Mouse (Mus musculus): ENCODE measurements around the gene Chmp1a. TPM values are rescaled to one million over a fixed set of nuclear protein-coding genes. Genes with fewer than 3 reads are reported as not detected.
"Not testable (repeated sequence)": the region's sequence is repeated elsewhere in the genome, so short reads cannot be mapped to it uniquely, and the experiment has no call there.

Chmp1a gene
- polyA plus RNA-seq, 1 experiment from 2014 or later = 153 TPM

GRCm38 (mm10) chr8:123234918-123235519, 22.5 kb upstream of the Chmp1a start:
- H3K36me3 ChIP-seq (ENCODE audit: control insufficient read depth, insufficient read depth, low read length) = no peaks in the 10 kb centered on the region
- DNase-seq (ENCODE audit: low spot score) (no peak), ATAC-seq (ENCODE audit: low FRiP score, low TSS enrichment) (no peak)
- TF ChIP-seq EP300 (optimal IDR thresholded peaks at IDR 0.05) = no peak
- TF ChIP-seq CTCF (IDR thresholded peaks at IDR 0.05; ENCODE audit: low read depth) = no peak
- H3K4me1 ChIP-seq (replicated peaks; ENCODE audit: control insufficient read depth, insufficient read depth) = peaks cover 6% of the 10 kb centered on the region
- H3K9ac ChIP-seq (ENCODE audit: low read length) = peak overlapping the region; percentile 68
- 26% methylated on average over 13 of the region's 13 CpGs for WGBS
- no peak overlapping the region for H3K27ac ChIP-seq (replicated peaks)
- no peaks in the 10 kb centered on the region for H3K27me3 ChIP-seq (ENCODE audit: control insufficient read depth, insufficient read depth, low read length)
- H3K9me3 ChIP-seq (ENCODE audit: control insufficient read depth, low read length) = no peaks in the 10 kb centered on the region
- H3K4me2 ChIP-seq (replicated peaks; ENCODE audit: low read depth) = peak overlapping the region; percentile 96
- peak overlapping the region; percentile 68 for H3K4me3 ChIP-seq (ENCODE audit: low read depth, low read length)

GRCm38 (mm10) chr8:123233760-123234159, 21.2 kb upstream of the Chmp1a start:
- H3K36me3 ChIP-seq (ENCODE audit: control insufficient read depth, insufficient read depth, low read length) = no peaks in the 10 kb centered on the region
- H3K9me3 ChIP-seq (ENCODE audit: control insufficient read depth, low read length) = no peaks in the 10 kb centered on the region
- H3K9ac ChIP-seq (ENCODE audit: low read length) = no peak overlapping the region
- TF ChIP-seq EP300 (optimal IDR thresholded peaks at IDR 0.05) (no peak), CTCF (IDR thresholded peaks at IDR 0.05; ENCODE audit: low read depth) (no peak)
- peaks cover 6% of the 10 kb centered on the region for H3K4me1 ChIP-seq (replicated peaks; ENCODE audit: control insufficient read depth, insufficient read depth)
- WGBS = 79% methylated on average over 11 of the region's 11 CpGs
- DNase-seq (ENCODE audit: low spot score) (no peak), ATAC-seq (ENCODE audit: low FRiP score, low TSS enrichment) (no peak)
- H3K4me3 ChIP-seq (ENCODE audit: low read depth, low read length) = no peak overlapping the region
- no peaks in the 10 kb centered on the region for H3K27me3 ChIP-seq (ENCODE audit: control insufficient read depth, insufficient read depth, low read length)
- H3K27ac ChIP-seq (replicated peaks) = no peak overlapping the region
- no peak overlapping the region for H3K4me2 ChIP-seq (replicated peaks; ENCODE audit: low read depth)

- TF ChIP-seq EP300 (optimal IDR thresholded peaks at IDR 0.05) (no peak), CTCF (IDR thresholded peaks at IDR 0.05; ENCODE audit: low read depth) (no peak)
- Histone ChIP-seq H3K36me3 (ENCODE audit: control insufficient read depth, insufficient read depth, low read length) (no peaks in the 10 kb centered on the region), H3K9ac (ENCODE audit: low read length) (no peak overlapping the region), H3K9me3 (ENCODE audit: control insufficient read depth, low read length) (no peaks in the 10 kb centered on the region), H3K4me1 (replicated peaks; ENCODE audit: control insufficient read depth, insufficient read depth) (peaks cover 6% of the 10 kb centered on the region), H3K27me3 (ENCODE audit: control insufficient read depth, insufficient read depth, low read length) (no peaks in the 10 kb centered on the region), H3K4me2 (replicated peaks; ENCODE audit: low read depth) (no peak overlapping the region), H3K4me3 (ENCODE audit: low read depth, low read length) (no peak overlapping the region), H3K27ac (replicated peaks) (no peak overlapping the region)
- WGBS = 63% methylated on average over 13 of the region's 13 CpGs
- ATAC-seq (ENCODE audit: low FRiP score, low TSS enrichment) (no peak), DNase-seq (ENCODE audit: low spot score) (no peak)
Measured at GRCm38 (mm10) chr8:123233300-123233699, 20.7 kb upstream of the Chmp1a start.

DNA sequence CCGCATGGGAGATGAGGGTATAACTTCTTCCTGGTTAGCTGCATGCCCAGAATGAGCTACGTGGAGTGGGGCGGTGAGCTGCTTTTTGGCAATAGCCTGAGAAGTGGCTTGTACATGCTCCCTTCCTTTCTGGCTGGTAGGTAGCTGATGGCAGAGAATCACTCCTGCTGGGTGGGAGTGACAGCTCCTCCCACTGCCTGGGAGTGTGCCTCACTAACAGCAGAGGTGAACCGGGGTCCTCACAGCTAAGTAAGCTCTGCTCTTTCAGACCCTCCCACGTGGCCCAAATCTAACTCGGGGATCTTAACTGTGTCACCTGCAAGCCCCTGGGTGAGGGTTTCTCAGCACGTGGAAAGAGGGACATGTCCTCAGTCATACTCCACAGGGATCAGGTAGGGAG, 20.0 kb upstream of the Chmp1a start:
- WGBS = 34% methylated on average over 7 of the region's 7 CpGs
- H3K9ac ChIP-seq (ENCODE audit: low read length) = no peak overlapping the region
- DNase-seq (ENCODE audit: low spot score) (no peak), ATAC-seq (ENCODE audit: low FRiP score, low TSS enrichment) (no peak)
- H3K27ac ChIP-seq (replicated peaks) = no peak overlapping the region
- H3K4me3 ChIP-seq (ENCODE audit: low read depth, low read length) = no peak overlapping the region
- no peaks in the 10 kb centered on the region for H3K9me3 ChIP-seq (ENCODE audit: control insufficient read depth, low read length)
- no peaks in the 10 kb centered on the region for H3K27me3 ChIP-seq (ENCODE audit: control insufficient read depth, insufficient read depth, low read length)
- peaks cover 6% of the 10 kb centered on the region for H3K4me1 ChIP-seq (replicated peaks; ENCODE audit: control insufficient read depth, insufficient read depth)
- TF ChIP-seq CTCF (IDR thresholded peaks at IDR 0.05; ENCODE audit: low read depth) = no peak
- TF ChIP-seq EP300 (optimal IDR thresholded peaks at IDR 0.05) = no peak
- H3K36me3 ChIP-seq (ENCODE audit: control insufficient read depth, insufficient read depth, low read length) = peaks cover 5% of the 10 kb centered on the region; the same call in 1 of the 2 replicates
- H3K4me2 ChIP-seq (replicated peaks; ENCODE audit: low read depth) = no peak overlapping the region

GRCm38 (mm10) chr8:123231742-123232141, 19.2 kb upstream of the Chmp1a start:
- Histone ChIP-seq H3K9me3 (ENCODE audit: control insufficient read depth, low read length) (no peaks in the 10 kb centered on the region), H3K4me2 (replicated peaks; ENCODE audit: low read depth) (no peak overlapping the region), H3K4me3 (ENCODE audit: low read depth, low read length) (no peak overlapping the region), H3K36me3 (ENCODE audit: control insufficient read depth, insufficient read depth, low read length) (peaks cover 7% of the 10 kb centered on the region; the same call in 1 of the 2 replicates), H3K27ac (replicated peaks) (no peak overlapping the region), H3K4me1 (replicated peaks; ENCODE audit: control insufficient read depth, insufficient read depth) (peaks cover 6% of the 10 kb centered on the region), H3K9ac (ENCODE audit: low read length) (no peak overlapping the region), H3K27me3 (ENCODE audit: control insufficient read depth, insufficient read depth, low read length) (no peaks in the 10 kb centered on the region)
- TF ChIP-seq CTCF (IDR thresholded peaks at IDR 0.05; ENCODE audit: low read depth) = peak; percentile 59
- TF ChIP-seq EP300 (optimal IDR thresholded peaks at IDR 0.05) = no peak
- WGBS = 52% methylated on average over 5 of the region's 5 CpGs
- no peak for ATAC-seq (ENCODE audit: low FRiP score, low TSS enrichment)
- DNase-seq (ENCODE audit: low spot score) = no peak

- not testable (repeated sequence) for H3K4me3 ChIP-seq (ENCODE audit: low read depth, low read length); H3K9ac ChIP-seq (ENCODE audit: low read length); H3K9me3 ChIP-seq (ENCODE audit: control insufficient read depth, low read length); ATAC-seq (ENCODE audit: low FRiP score, low TSS enrichment); H3K36me3 ChIP-seq (ENCODE audit: control insufficient read depth, insufficient read depth, low read length); H3K4me2 ChIP-seq (replicated peaks; ENCODE audit: low read depth); H3K27me3 ChIP-seq (ENCODE audit: control insufficient read depth, insufficient read depth, low read length); H3K27ac ChIP-seq (replicated peaks); DNase-seq (ENCODE audit: low spot score); H3K4me1 ChIP-seq (replicated peaks; ENCODE audit: control insufficient read depth, insufficient read depth)
- 81% methylated on average over 11 of the region's 11 CpGs for WGBS
Measured at GRCm38 (mm10) chr8:123230326-123230725, 17.8 kb upstream of the Chmp1a start.

All from stomach, postnatal 0 days (tissue).